Mouse (Mus musculus) ES-E14 (cell line): ENCODE measurements at regions not wholly inside any gene's neighbourhood (a gene's known extent, or its start where the extent isn't known, plus 50 kb on each side); places are given as distances from the start of the nearest gene placed in this dataset.
A peak's percentile ranks its signal among the peaks of the same experiment; 100 is the strongest.

Experiments used
- DNase-seq: peaks from one replicate; pipeline ENCODE4 v3.0.0-alpha.2; 2013; ENCODE audit warnings: low read depth, low spot score
- H3K27ac ChIP-seq: 2 replicates; pipeline ENCODE4 v1.5.1; 2012; ENCODE audit warnings: low read depth, mild to moderate bottlenecking, low read length, moderate library complexity, mixed read lengths; ENCODE audit not compliant: poor library complexity, insufficient read depth, severe bottlenecking
- H3K36me3 ChIP-seq: 2 replicates; pipeline ENCODE4 v1.6.1; 2012; ENCODE audit warnings: mild to moderate bottlenecking, low read length, moderate library complexity, mixed read lengths; ENCODE audit not compliant: control insufficient read depth, poor library complexity, insufficient read depth, severe bottlenecking
- H3K4me1 ChIP-seq, 2 experiments: fragments of 150-350 bp in 1 of 2; sonication (generic) in 1 of 2; 2 replicates each; pipeline ENCODE4 v1.6.1; 2012; ENCODE audit warnings: low read length in 2 of 2, mild to moderate bottlenecking in 1 of 2, mixed read lengths in 1 of 2; ENCODE audit not compliant: control insufficient read depth in 2 of 2, insufficient read depth in 2 of 2, poor library complexity in 1 of 2
- H3K4me3 ChIP-seq, 2 experiments: fragments of 150-350 bp in 1 of 2; sonication (generic) in 1 of 2; 2 replicates each; pipeline ENCODE4 v1.5.1; 2012; ENCODE audit warnings: low read length in 2 of 2, low read depth in 1 of 2, mild to moderate bottlenecking in 1 of 2, mixed read lengths in 1 of 2; ENCODE audit not compliant: insufficient read depth in 1 of 2, poor library complexity in 1 of 2, severe bottlenecking in 1 of 2
- H3K9ac ChIP-seq: 2 replicates; pipeline ENCODE4 v1.6.1; 2012; ENCODE audit warnings: low read depth, mild to moderate bottlenecking, low read length, mixed read lengths; ENCODE audit not compliant: poor library complexity, insufficient read depth, severe bottlenecking
- H3K9me3 ChIP-seq: fragments of 150-350 bp; sonication (generic); 2 replicates; pipeline ENCODE4 v1.6.1; 2012; ENCODE audit warnings: low read depth, mild to moderate bottlenecking, low read length; ENCODE audit not compliant: control insufficient read depth, insufficient read depth
- CHD2 ChIP-seq: IDR thresholded peaks from 2 replicates; pipeline ENCODE4 v1.6.1; 2014; ENCODE audit warnings: mild to moderate bottlenecking, low read depth, low read length, inconsistent platforms
- HCFC1 ChIP-seq: IDR thresholded peaks from 2 replicates; pipeline ENCODE4 v1.6.1; 2012; ENCODE audit warnings: low read length, inconsistent platforms, borderline replicate concordance; ENCODE audit not compliant: insufficient read depth
- MAFK ChIP-seq: IDR thresholded peaks from 2 replicates; pipeline ENCODE4 v1.6.1; 2014; ENCODE audit warnings: mild to moderate bottlenecking, low read depth, low read length, inconsistent platforms; ENCODE audit not compliant: insufficient read depth
- ZC3H11A ChIP-seq: IDR thresholded peaks from 2 replicates; pipeline ENCODE4 v1.6.1; 2012; ENCODE audit warnings: low read depth, mild to moderate bottlenecking, inconsistent platforms, low read length, borderline replicate concordance
- ZNF384 ChIP-seq: IDR thresholded peaks from 2 replicates; pipeline ENCODE4 v1.6.1; 2012; ENCODE audit warnings: low read depth, low read length, inconsistent platforms
- in situ Hi-C, 2 experiments: fragments of 600-800 bp; cut with MboI; formaldehyde crosslinking; loops; one replicate each; pipeline ENCODE4 v1.15.1; 2025; ENCODE audit warnings: low sequenced_read_pairs in 2 of 2, inconsistent platforms in 1 of 2; ENCODE audit not compliant: unreplicated experiment in 2 of 2

DNA sequence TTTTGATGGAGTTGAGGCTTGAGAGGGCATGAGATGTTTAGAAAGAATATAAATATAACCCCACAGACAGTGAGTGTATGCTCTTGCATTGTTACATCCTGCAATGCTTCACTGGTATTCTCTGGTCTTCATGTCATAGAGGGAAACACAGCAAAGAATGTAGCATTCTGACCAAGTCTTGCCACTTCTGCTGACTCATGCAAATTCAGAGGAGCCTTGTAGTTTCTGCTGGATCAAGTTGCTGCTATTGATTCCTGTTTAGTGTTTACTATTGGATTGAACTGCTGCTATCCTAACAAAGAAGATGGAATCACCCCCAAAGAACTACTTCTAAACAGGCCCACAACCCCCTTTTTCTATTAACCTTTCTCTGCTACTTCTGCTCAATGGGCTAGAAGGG lies 148.0 kb upstream of the Sp8 start:
- in situ Hi-C loops = no loop called here
- H3K4me3 ChIP-seq = no peak overlapping the region
- TF ChIP-seq HCFC1 (no peak), MAFK (peak; percentile 75), ZNF384 (no peak)
- no peak for DNase-seq
- H3K36me3 ChIP-seq = no peaks in the 10 kb centered on the region
- H3K4me1 ChIP-seq = no peaks in the 10 kb centered on the region
- H3K9me3 ChIP-seq = no peaks in the 10 kb centered on the region
- H3K27ac ChIP-seq = no peak overlapping the region
- no peak overlapping the region for H3K9ac ChIP-seq

DNA sequence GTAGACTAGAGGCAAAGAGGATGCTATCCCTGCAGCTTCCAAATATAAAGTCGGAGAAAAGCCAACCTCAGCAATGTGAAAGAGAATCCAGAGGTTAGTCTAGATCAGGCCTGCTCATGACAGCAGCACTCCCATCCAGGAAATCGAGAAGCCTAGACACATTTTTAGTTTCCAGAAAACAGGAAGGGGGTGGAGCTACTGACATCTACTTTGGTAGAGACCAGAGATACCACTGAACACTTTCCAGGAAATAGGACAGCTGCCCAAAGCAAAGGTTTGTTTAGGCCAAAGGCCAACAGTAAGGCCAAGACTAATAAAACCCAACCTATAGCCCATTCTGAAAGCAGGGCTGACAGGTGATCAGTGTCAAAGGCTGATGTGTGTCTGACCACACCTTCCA lies 151.4 kb upstream of the Sp8 start:
- in situ Hi-C loops = no loop called here

DNA sequence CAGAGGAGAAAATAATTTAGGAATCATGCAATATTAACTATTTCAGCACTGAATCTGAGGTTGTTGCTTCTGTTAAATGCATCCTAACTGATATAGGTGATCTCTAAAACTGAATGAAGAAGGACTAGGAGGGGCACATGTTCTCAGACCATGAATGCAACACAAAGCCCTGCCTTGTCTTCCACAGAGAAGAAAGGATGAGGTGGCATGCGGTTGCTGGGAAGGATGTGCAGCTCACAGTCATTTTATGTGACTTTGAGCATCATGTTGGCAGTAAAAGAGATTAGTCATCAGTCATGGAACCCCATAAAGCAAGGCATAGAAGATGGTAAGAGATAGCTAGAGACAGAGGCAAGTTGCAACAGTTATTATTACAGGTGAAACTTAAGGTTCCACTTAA lies 163.2 kb upstream of the Sp8 start:
- H3K9me3 ChIP-seq = no peaks in the 10 kb centered on the region
- no peak for DNase-seq
- TF ChIP-seq HCFC1 (no peak), MAFK (no peak), ZC3H11A (no peak), ZNF384 (no peak), CHD2 (no peak)
- H3K4me3 ChIP-seq = no peak overlapping the region
- H3K9ac ChIP-seq = no peak overlapping the region
- H3K4me1 ChIP-seq = no peaks in the 10 kb centered on the region
- in situ Hi-C loops = no loop called here
- H3K27ac ChIP-seq = no peak overlapping the region
- H3K36me3 ChIP-seq = no peaks in the 10 kb centered on the region

More for the DNA sequence above, 151.4 kb upstream of the Sp8 start:
- Histone ChIP-seq H3K4me1 (no peaks in the 10 kb centered on the region), H3K4me3 (no peak overlapping the region), H3K9ac (no peak overlapping the region), H3K27ac (no peak overlapping the region), H3K9me3 (no peaks in the 10 kb centered on the region), H3K36me3 (no peaks in the 10 kb centered on the region)
- no peak for DNase-seq
- TF ChIP-seq ZNF384 = no peak
- TF ChIP-seq MAFK = no peak

DNA sequence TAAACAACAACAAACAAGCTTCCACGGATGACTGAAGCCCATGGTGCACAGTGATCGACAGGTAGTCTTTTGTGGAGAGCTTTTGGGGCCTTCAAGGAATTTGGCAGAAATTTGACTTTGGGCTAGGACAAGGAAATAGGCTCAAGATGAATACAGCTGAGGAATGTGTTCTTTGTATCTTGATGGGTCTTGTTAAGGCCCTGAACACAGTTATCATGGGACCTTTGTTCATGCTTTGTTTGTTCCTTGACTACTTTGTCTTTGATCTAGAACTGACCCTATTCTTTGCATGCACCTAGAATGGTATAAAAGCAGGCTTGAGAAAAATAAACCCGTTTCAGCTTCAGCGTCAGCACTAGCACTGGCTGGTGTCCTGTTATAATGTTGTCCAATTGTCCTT lies 168.1 kb upstream of the Sp8 start:
- no peaks in the 10 kb centered on the region for H3K36me3 ChIP-seq
- H3K9ac ChIP-seq = no peak overlapping the region
- no peak overlapping the region for H3K27ac ChIP-seq
- no peaks in the 10 kb centered on the region for H3K4me1 ChIP-seq
- H3K9me3 ChIP-seq = no peaks in the 10 kb centered on the region
- no peak for DNase-seq
- H3K4me3 ChIP-seq = no peak overlapping the region
- TF ChIP-seq ZC3H11A (no peak), HCFC1 (no peak), ZNF384 (no peak), MAFK (no peak), CHD2 (no peak)
- in situ Hi-C loops = no loop called here

DNA sequence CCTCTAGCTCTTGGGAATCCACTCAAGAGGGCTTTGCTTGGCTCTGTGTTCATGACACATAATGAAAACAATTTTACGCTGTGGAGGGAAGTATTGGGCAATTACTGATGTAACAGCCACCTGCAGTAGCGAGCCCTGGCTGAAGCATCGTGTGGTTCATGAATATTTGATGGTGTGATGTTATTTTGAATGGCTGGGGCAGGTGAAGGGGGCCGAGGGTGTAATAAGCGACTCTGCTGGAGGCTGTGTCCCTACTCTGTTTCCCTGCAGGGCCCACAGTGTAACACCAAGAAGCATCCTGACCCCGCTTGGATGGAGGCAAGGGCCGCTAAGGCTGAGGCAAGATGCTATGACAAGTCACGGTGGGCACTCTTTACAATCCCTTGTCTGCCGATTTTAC lies 184.6 kb upstream of the Sp8 start:
- TF ChIP-seq ZC3H11A (no peak), CHD2 (no peak), MAFK (no peak), ZNF384 (no peak), HCFC1 (no peak)
- Histone ChIP-seq H3K27ac (no peak overlapping the region), H3K4me1 (peaks cover 0 to 19% of the 10 kb centered on the region in 2 experiments; a peak in 3 of 4 replicates), H3K9me3 (no peaks in the 10 kb centered on the region), H3K36me3 (no peaks in the 10 kb centered on the region), H3K4me3 (no peak overlapping the region), H3K9ac (no peak overlapping the region)
- in situ Hi-C loops = no loop called here
- no peak for DNase-seq
